Mouse (Mus musculus) regulatory T cell (primary cell): ENCODE data around the gene Fbxw26.
"Not testable (repeated sequence)": the region's sequence is repeated elsewhere in the genome, so short reads cannot be mapped to it uniquely, and the experiment has no call there.

Experiments
- in situ Hi-C: fragments of 300-600 bp; cut with MboI, MseI; formaldehyde crosslinking; loops from one replicate; pipeline ENCODE4 v1.15.1; 2025; ENCODE audit warnings: high pct_unique_total_duplicates

The Fbxw26 gene

GRCm38 (mm10) chr9:109745989-109746388, at the start of gene Fbxw26:
Fbxw26 (minus strand) TSS chr9:109746089.
- in situ Hi-C loops = not testable (repeated sequence)

- in situ Hi-C loops = no loop called here
These were observed 49.3 kb upstream of the Fbxw26 start for GRCm38 (mm10) chr9:109795221-109795620.

- in situ Hi-C loops = not testable (repeated sequence)
These were observed 44.7 kb upstream of the Fbxw26 start, which contains the start of gene Fbxw27 for GRCm38 (mm10) chr9:109790570-109790969. Fbxw27 (minus strand) TSS chr9:109790670.

GRCm38 (mm10) chr9:109766841-109767240, 21.0 kb upstream of the Fbxw26 start:
- in situ Hi-C loops = not testable (repeated sequence)

GRCm38 (mm10) chr9:109702600-109702999, 43.3 kb downstream of the Fbxw26 start, which contains the start of gene Fbxw18:
Fbxw18 (minus strand) TSS chr9:109702700.
- in situ Hi-C loops = not testable (repeated sequence)

GRCm38 (mm10) chr9:109685299-109685698, 60.6 kb downstream of the Fbxw26 start:
- in situ Hi-C loops = no loop called here
